Mouse (Mus musculus) large intestine, adult 2 months (tissue): Measurements from ENCODE around the gene Psg22. TPM values are rescaled to one million over a fixed set of nuclear protein-coding genes. Genes with fewer than 3 reads are reported as not detected.
"Not testable (repeated sequence)": the region's sequence is repeated elsewhere in the genome, so short reads cannot be mapped to it uniquely, and the experiment has no call there.

Source experiments
- DNase-seq: peaks from one replicate; pipeline ENCODE4 v3.0.0-alpha.2; 2012; ENCODE audit warnings: low read depth, low spot score
- WGBS: fragments of 180-500 bp; shearing (Covaris S2); methylation state at CpG from one replicate; pipeline ENCODE4 v1.1.7; 2018; 5-methylcytosine and 5-hydroxymethylcytosine counted together
- polyA plus RNA-seq: library from polyadenylated mRNA; depleted of rRNA; stranded (reverse); fragments of >200 nt; gene quantifications from 2 replicates; pipeline ENCODE4 v1.2.3, GENCODE M21; 2012; rRNA removed

Gene Psg22
- not detected in 2 replicates for polyA plus RNA-seq

GRCm38 (mm10) chr7:18717790-18718189 is at the start of gene Psg22:
Gene Psg22, plus strand, starts transcription at chr7:18718090.
- no peak for DNase-seq

GRCm38 (mm10) chr7:18679772-18680171 is 38.1 kb upstream of the Psg22 start:
- no peak for DNase-seq
- 56% methylated on average over 2 of the region's 2 CpGs for whole genome bisulfite sequencing

More at GRCm38 (mm10) chr7:18717790-18718189, at the start of gene Psg22:
- WGBS, result 31% methylated on average over 2 of the region's 2 CpGs

GRCm38 (mm10) chr7:18685586-18685985 is 32.3 kb upstream of the Psg22 start:
- DNase-seq, result no peak

GRCm38 (mm10) chr7:18686085-18686484 is 31.8 kb upstream of the Psg22 start, which contains the start of gene Psg20:
Gene Psg20, minus strand, starts transcription at chr7:18686185.
- 49% methylated on average over 2 of the region's 2 CpGs for WGBS
- no peak for DNase-seq

- 68% methylated on average over 4 of the region's 4 CpGs for WGBS
Observed at GRCm38 (mm10) chr7:18710331-18710730, 7.6 kb upstream of the Psg22 start.

GRCm38 (mm10) chr7:18710846-18711245 is 7.0 kb upstream of the Psg22 start:
- 40% methylated on average over 1 of the region's 1 CpGs for WGBS
- DNase-seq, result no peak

More at GRCm38 (mm10) chr7:18710331-18710730, 7.6 kb upstream of the Psg22 start:
- not testable (repeated sequence) for DNase-seq

- WGBS, result 64% methylated on average over 4 of the region's 4 CpGs
Observed at GRCm38 (mm10) chr7:18715546-18715945, 2.3 kb upstream of the Psg22 start.

GRCm38 (mm10) chr7:18724001-18724400 is 6.1 kb downstream of the Psg22 start:
- 77% methylated on average over 6 of the region's 6 CpGs for WGBS
- DNase-seq, result no peak

More at GRCm38 (mm10) chr7:18715546-18715945, 2.3 kb upstream of the Psg22 start:
- DNase-seq, result no peak

GRCm38 (mm10) chr7:18725931-18726330 is 8.0 kb downstream of the Psg22 start:
- DNase-seq, result not testable (repeated sequence)

- WGBS, result 82% methylated on average over 1 of the region's 1 CpGs
- DNase-seq, result no peak
Observed at GRCm38 (mm10) chr7:18728391-18728790, 10.5 kb downstream of the Psg22 start.

GRCm38 (mm10) chr7:18733111-18733510 is 15.2 kb downstream of the Psg22 start:
- DNase-seq, result no peak

GRCm38 (mm10) chr7:18734451-18734850 is 16.6 kb downstream of the Psg22 start:
- DNase-seq, result no peak
- 89% methylated on average over 1 of the region's 1 CpGs for WGBS

- DNase-seq, result no peak
- 12% methylated on average over 20 of the region's 20 CpGs for WGBS
Observed at GRCm38 (mm10) chr7:18746189-18746860, 28.4 kb downstream of the Psg22 start.

GRCm38 (mm10) chr7:18747420-18747819 is 29.5 kb downstream of the Psg22 start:
- WGBS, result 84% methylated on average over 2 of the region's 2 CpGs
- not testable (repeated sequence) for DNase-seq

GRCm38 (mm10) chr7:18748994-18749895 is 31.4 kb downstream of the Psg22 start:
- no peak for DNase-seq
- WGBS, result 39% methylated on average over 6 of the region's 6 CpGs

- DNase-seq, result peak; percentile 61
- 56% methylated on average over 11 of the region's 13 CpGs for WGBS
Observed at GRCm38 (mm10) chr7:18749896-18750477, 32.1 kb downstream of the Psg22 start.

- not testable (repeated sequence) for DNase-seq
- WGBS, result 76% methylated on average over 7 of the region's 7 CpGs
Observed at GRCm38 (mm10) chr7:18760152-18760551, 42.3 kb downstream of the Psg22 start.

GRCm38 (mm10) chr7:18762885-18763284 is 45.0 kb downstream of the Psg22 start:
- 29% methylated on average over 1 of the region's 2 CpGs for WGBS
- not testable (repeated sequence) for DNase-seq
